Mouse (Mus musculus): Measurements from ENCODE around the gene Spsb2.

Gene Spsb2

DNA sequence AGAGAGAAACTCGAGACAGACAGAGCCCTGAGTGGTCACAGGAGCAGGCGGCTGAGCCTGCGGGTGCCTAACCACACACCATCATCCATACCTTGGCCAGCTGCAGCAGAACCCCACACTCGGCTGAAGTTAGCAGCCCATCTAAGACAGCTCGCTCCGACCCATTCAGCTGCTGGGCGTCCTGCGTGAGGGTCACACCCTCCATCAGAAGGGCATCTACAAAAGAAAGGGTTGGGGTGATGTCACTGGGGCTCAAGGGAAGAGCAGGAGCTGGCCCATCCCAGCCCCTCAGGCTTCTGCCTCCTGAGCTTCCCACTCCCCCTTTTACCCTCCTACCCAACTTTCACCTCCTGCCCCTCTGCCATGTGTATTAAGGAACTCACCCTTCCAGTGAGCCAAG lies 42.1 kb downstream of the Spsb2 start:
- ATAC-seq (ENCODE audit: insufficient number of reproducible peaks, low FRiP score, low TSS enrichment): no peak

DNA sequence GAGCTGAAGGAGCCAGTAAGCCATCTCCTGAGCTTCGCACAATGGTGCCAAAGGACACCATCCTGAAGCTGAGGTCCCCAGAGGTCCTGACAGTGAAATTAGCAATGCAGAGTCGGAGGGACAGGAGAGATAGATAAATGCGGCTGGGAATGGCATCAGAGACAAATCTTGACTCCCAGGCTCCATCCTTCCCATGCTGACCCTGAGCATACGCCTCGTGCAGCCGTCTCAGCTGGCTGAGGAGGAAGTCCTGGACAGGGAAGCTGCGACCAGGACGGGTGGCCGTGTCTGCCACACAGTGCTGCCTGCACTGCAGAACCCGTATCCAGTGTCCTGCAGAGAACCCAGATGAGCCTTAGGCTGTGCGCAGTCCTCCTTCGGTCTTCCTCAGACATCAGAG lies 46.2 kb downstream of the Spsb2 start:
- ATAC-seq (ENCODE audit: insufficient number of reproducible peaks, low FRiP score, low TSS enrichment): no peak

DNA sequence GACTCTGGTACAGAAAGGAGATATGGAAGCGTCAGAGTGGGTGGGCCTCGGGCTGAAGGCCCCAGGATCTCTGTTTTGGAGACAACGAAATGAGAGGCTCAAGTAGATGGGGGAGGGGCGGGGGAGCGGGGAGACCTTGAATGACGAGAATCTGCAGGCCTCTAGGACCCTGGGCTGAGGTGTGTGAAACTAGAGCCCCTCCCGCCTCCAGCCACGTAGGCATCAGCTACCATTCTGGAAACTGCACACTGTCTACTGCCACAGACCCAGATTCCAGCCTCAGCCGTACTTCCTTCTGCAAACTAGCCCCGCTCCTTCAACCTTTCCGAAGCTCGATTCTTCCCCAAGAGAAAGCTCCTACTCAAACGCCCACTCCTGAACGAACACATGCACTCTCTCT lies 47.9 kb downstream of the Spsb2 start:
- ATAC-seq (ENCODE audit: insufficient number of reproducible peaks, low FRiP score, low TSS enrichment): no peak

DNA sequence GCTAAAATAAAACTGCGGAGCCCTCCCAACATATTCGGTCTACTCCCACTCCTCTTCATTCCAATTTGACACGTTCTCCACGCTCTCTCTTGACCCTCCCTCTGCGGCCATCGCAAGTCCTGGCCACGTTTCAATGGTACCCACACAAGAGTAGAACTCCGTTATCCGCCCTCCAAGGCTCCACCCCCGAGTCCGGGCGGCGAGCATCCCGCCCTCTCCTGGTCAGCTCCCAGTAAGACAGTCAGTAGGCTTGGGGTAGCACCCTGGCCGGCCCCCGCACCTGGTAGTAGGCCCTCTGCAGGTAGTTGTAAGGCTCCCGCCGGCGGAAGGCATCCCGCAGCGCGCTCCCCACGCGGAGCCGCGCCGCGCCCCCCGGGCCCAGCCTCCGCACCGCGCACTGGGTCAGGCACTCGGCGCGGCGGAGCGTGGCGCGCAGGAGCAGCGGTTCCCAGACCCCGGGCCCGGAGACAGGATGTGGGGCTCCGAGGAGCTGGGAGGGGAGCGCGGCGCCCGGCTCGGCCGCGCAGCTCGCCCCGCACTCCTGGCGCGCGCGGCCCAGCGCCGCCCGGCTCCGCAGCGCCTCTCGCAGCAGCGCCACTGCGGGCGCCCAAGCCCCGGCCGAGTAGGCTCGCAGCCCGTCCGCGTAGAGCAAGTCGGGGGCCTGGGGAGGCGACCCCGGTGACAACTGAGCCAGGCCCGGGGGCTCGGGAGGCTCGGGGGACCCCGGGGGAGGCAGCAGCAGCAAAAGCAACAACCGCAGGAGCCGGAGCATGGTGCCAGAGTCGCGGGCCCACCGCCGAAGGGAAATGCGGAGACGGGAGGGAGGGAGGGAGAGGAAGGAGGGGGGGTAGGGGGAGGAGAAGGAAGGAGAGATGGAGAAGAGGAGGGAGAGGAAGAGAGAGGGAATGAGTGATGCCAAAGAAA lies 48.7 kb downstream of the Spsb2 start, which contains the start of gene P3h3:
Gene P3h3 (minus strand): TSS at position 837 of the 924 bp plus-strand sequence.
- peak; percentile 63 for ATAC-seq (ENCODE audit: insufficient number of reproducible peaks, low FRiP score, low TSS enrichment)

DNA sequence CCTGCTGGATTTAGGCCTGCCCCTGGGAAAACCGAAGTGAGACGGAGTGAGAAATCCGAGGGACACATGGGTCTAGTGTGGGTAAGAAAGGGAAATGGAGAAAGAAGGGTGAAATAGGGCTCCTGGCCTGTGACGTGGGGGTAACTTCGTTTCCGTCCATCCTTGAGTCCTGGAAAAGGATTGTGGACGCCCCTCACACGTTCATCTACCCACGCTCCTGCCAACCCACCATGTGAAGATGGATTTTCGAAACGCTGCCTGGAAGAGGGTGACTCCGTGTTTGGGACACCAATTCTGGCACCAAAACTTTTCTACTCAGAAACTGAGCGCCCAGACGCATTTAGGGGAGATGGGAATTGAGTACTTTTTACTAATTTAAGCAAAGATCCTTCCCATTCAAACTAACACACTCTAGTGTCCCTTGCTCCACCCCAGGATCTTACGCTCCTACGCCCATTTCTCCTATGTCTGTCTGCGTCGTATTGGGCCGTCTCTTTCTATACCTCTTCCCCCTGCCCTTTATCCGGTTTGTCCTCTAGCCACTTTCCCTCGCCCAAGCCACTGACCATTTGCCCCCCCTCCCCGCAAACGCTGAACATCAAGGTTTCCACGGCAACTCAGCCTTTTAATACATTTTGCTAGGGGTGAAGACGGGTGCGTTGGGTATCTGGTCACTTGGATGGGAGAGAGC lies 49.5 kb downstream of the Spsb2 start:
- ATAC-seq (ENCODE audit: insufficient number of reproducible peaks, low FRiP score, low TSS enrichment): no peak

DNA sequence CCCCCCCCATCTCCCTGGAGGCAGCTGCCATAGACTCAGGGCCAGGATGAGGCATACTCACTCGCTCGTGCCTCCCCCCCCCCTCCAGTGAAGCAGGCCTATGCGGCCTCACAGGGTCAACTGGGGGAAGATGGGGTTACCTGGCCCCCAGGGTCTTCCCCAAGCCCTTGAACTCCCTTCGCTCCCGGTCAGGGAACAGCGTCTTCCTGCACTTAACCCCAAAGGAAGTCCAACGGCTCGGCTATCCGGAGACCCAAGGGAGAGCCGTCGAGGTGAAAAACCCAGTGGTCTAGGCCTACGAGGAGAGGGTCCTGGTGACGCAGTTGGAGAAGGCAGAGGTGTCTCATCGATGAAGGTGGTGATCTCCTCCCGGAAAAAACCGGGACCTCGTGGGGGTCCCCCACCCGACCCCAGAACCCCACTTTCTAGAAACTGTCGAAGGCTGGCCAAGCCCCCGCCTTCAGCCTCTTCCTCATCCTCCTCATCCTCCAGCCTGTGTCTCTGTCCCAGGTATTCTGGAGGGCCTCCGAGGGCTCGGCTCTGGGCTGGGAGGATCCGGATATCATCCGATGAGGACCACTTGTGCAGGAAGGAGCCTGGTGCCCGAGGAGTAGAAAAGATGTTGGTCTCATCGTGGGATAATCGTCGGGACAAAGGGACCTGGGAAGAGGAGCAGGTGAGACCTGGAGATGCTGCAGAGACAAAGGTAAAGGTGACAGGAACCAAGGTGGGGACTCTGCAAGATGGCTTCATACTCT lies 50.3 kb downstream of the Spsb2 start:
- no peak for ATAC-seq (ENCODE audit: insufficient number of reproducible peaks, low FRiP score, low TSS enrichment)

DNA sequence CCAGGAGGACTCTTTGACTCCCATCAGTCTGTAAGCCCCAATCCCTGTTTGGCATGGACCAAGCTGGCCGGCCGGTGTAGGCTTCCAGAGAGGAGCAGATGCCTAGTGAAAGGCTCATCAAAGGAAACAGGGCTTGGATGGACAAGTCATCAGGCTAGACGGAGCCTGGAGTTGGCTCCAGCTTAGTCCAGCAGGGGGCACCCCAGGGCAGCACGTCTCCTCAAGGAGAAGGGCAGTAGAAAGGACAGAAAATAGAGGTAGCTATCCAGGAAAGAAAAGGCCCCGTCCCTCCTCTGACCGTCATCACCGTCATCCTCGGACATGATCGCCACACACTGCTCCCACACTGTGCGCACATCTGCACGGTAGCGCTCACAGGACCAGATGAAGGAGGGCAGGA lies 51.3 kb downstream of the Spsb2 start:
- ATAC-seq (ENCODE audit: insufficient number of reproducible peaks, low FRiP score, low TSS enrichment): peak; percentile 11; the same call in 1 of the 2 replicates

All from cerebellum, adult (tissue).